Mouse (Mus musculus): ENCODE data around the gene Lrrc2.

GRCm38 (mm10) chr9:110945343-110945742, 6.0 kb upstream of the Lrrc2 start:
- TF ChIP-seq CTCF (IDR thresholded peaks at IDR 0.05; ENCODE audit: borderline replicate concordance, control insufficient read depth, extremely low read depth, insufficient read depth, low read length, poor library complexity): no peak
- no peak for TF ChIP-seq POLR2A (IDR thresholded peaks at IDR 0.05; ENCODE audit: control insufficient read depth, extremely low read depth, insufficient read depth, low read length, poor library complexity)
